Mouse (Mus musculus) testis, postnatal 10 days (tissue): Measurements from ENCODE around the gene Sort1.
A peak's percentile ranks its signal among the peaks of the same experiment; 100 is the strongest.

ENCODE experiments used
- DNase-seq: peaks from one replicate; pipeline ENCODE4 v3.0.0; 2021; ENCODE audit warnings: low spot score

The Sort1 gene

DNA sequence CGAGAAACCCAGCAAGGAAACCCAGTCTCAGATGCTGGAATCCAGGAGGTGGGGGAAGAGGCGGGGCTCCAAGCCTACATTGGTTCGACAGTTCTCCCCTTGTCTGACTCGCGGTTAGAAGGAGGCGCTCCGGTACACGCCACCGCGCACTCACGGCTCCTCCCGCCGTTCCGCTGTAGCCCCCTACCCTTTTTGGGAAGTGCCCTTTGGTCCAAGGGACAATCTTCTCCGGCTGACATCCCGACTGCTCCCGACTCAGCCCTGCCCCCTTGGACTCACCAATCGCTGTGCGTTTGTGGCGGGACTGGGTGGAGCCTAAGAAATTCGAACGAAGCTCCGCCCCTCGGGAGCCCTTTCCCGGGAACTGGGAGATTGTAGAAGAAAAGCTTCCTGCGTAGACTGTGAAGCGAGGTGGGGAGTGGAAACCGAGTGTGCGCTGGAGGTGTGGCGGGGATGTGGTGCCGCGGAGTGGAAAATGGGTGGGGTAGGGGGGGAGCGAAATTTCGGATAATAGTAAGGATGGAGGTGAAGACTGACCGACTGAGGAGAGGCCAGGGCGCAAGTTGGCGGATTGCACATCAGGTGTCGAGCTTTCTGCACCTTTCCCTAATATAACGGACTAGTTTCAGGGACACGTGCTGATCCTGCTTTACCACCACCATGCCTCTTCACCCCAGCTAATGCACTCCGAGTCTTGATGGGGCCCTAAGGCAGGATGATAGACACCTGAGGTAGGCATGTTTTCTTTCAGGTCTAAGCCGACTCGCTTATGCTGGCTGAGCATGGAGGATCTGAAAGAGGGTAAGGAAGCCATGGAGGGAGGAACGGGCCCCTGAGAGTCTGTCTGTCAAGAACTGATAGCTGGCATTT, 99.8 kb downstream of the Sort1 start, which contains the start of gene Psrc1:
Gene Psrc1, plus strand, starts transcription at position 355 of the 870 bp plus-strand sequence.
- peak; percentile 95 for DNase-seq

GRCm38 (mm10) chr3:108384425-108384824, 100.5 kb downstream of the Sort1 start:
- DNase-seq: no peak

DNA sequence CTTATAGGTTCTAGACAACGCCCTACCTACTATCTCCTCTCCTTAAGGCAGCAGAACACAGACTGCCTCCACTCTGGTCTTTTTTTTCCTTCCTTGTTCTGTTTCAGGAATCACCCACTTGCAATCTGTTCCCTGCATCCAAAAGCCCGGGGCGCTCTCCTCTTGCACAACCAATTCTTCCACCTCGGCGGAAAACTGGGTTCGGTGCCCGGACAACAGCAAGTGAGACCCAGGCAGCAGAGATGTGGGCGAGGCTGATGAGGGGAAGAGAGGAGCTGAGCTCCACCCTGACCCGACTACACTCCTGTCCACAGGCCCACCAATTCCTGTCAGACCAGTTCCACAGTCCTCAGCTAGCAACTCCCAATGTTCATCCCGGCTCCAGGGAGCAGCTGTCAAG, 102.3 kb downstream of the Sort1 start:
- DNase-seq: no peak

GRCm38 (mm10) chr3:108389111-108389545, 105.2 kb downstream of the Sort1 start:
- DNase-seq: peak; percentile 98

DNA sequence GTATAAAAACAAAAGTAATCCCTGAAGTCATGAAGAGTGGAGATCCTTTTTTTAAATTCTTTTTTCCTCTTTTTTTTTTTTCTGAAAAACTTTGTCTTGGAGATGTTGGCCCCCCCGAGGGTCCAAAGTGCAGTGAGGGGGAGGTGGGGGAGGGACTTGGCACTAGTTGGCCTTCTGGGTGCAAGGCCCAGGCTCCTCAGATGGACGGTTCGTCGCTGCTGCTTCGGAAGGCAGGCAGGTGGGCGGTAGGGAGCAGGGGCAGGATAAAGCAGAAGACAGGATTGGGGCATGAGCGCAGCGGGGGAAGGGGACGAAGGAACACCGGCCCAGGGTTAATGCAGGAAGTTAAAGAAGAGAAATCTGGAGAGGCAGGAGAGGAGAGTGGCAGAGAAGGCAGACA, 108.4 kb downstream of the Sort1 start:
- DNase-seq: no peak

DNA sequence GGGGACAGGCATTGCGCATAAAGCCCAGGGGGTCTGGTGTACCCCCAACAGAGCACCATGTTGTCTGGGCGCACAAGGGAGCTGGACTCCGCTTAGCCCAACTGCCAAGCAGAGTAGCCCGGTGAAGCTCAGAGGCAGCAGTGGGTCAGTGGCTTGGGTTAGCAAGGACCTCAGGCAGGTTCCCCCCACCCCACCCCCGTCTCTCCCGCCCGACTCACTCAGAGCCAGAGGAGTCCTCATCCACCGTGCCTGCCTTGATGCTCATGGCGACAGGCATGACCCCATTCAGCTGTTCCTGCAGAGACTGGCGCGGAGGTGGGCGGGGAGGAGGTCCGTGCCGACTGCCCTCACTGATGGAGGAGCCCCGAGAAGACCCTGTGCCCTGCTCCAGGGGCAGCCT, 108.9 kb downstream of the Sort1 start:
- no peak for DNase-seq

DNA sequence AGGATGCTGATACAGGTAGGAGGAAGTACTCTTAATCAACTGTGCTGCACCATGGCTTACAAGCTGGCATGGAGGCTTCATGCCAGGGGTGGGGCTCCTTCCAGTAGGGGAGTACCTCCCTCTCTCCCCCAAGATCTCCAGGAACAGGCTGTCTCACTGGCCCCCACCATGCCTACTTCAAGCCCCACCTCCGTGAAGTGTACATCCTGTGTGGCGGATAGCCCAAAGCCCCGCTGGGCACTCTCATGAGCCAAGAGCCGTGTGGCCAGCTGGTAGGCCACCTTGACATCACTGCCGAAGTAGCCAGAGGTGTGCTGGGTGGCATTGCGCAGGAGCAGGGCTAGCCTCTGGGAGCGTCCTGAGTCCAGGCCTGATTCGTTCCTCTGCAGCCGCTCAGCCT, 114.4 kb downstream of the Sort1 start:
- DNase-seq: no peak

GRCm38 (mm10) chr3:108400442-108400841, 116.6 kb downstream of the Sort1 start:
- no peak for DNase-seq

DNA sequence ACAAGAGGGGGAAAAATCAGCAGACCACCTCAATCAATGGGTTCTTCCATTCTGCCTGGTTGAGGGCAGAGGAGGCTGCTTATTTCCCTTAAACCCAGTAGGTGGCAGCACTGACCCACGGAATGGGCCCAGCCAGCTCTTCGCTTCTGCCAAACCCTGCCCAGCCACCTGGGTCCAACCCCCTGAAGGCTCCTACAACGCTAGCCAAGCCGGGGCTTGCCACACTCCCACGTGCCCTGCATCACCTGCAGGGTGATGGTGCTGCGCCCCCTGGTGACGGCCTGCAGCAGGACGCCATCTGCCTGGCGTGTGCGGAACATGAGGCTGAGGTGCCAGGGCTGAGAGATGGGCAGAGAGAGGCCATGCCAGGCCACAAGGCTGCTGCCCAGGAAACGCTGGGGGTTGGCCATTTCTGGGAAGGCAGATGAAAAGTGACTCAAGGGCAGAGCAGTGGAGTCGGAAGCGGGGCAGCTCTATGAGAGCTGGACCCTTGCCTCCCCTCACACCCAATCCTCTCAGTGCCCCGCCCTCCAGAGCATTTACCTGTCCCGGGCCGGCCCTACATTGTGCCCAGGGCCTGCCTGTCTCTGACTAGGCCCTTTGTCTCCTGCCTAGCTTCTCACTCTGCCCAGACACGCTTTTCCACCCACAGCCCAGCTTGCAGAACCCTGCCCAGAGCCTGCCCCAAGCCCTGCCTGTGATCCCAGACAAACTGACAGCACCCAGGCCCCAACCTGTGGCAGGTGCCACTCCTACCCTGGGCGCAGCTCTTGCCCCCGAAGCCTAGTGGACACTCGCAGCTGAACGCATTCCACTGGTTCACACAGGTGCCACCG, 118.0 kb downstream of the Sort1 start:
- DNase-seq: peak; percentile 93

- DNase-seq: no peak
Observed at GRCm38 (mm10) chr3:108402528-108402920, 118.6 kb downstream of the Sort1 start.

- DNase-seq: no peak
Observed at GRCm38 (mm10) chr3:108405536-108406305, 121.8 kb downstream of the Sort1 start.

DNA sequence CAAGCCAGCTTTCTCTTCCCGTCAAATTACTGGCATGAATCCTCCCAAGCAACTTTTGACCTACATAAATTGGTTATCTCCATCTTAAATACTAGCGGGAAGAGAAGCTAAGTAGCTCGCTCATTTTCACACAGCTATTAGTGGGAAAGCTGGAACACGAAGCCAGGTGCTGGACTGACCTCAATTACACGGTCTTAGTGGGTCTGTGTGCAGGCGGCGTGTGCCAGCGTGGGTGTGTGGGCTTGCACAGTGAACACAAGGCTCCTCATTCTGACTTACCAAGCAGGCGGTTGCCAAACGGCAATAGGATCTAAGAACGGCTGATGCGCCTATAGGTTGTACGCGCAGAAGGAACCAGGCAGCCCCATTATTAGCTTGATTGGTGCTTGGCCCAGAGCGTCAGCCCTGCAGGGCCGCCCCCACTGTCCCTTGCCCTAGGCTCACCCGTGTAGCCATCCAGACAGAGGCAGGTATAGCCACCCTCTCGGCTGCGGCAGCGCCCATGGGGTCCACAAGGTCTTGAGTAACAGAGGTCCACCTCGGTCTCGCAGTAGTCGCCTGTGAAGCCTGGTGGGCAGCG, 122.5 kb downstream of the Sort1 start:
- DNase-seq: no peak

GRCm38 (mm10) chr3:108408517-108409008, 124.7 kb downstream of the Sort1 start:
- DNase-seq: no peak

- no peak for DNase-seq
Observed at GRCm38 (mm10) chr3:108409656-108410358, 125.9 kb downstream of the Sort1 start.

DNA sequence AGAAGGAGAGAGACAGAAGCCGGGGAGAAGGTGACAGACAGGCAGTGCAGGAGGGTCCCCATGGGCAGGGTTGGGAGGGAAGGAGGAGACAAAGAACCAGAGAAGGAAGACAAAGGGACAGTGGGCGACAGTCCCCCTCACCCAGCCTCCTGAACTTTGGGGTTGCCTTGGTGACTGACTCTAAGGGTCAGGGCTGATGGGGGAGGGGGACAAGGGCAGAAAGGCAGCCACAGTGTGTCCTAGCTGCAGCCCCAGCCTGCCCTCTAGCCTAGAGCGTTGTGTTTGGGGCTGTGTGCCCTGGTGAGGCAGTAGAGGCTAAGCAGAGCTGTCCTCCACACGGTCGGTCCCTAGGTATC, 126.5 kb downstream of the Sort1 start:
- no peak for DNase-seq
